Mouse (Mus musculus) lung, embryonic 14.5 days (tissue): ENCODE measurements around the gene Bcl2l1. TPM values are rescaled to one million over a fixed set of nuclear protein-coding genes. Genes with fewer than 3 reads are reported as not detected.
A peak's percentile ranks its signal among the peaks of the same experiment; 100 is the strongest.

Experiments used
- ATAC-seq: fragments of 200-750 bp; cut with Nextera tagmentation; 2 replicates; pipeline ENCODE4 v1.8.0; 2017; ENCODE audit warnings: mild to moderate bottlenecking, moderate TSS enrichment, moderate library complexity; ENCODE audit not compliant: insufficient read depth
- DNase-seq: peaks from one replicate; pipeline ENCODE4 v3.0.0-alpha.2; 2015
- H3K27ac ChIP-seq: fragments of 300-500 bp; sonication (generic); 2 replicates; pipeline ENCODE4 v1.5.1; 2014; ENCODE audit warnings: low read depth, mild to moderate bottlenecking, moderate library complexity
- H3K27me3 ChIP-seq: fragments of 300-500 bp; sonication (generic); 2 replicates; pipeline ENCODE4 v1.6.1; 2014; ENCODE audit warnings: low read length, control low read depth; ENCODE audit not compliant: insufficient read depth
- H3K36me3 ChIP-seq: fragments of 300-500 bp; sonication (generic); 2 replicates; pipeline ENCODE4 v1.6.1; 2014; ENCODE audit warnings: control low read depth; ENCODE audit not compliant: insufficient read depth
- H3K4me1 ChIP-seq: fragments of 300-500 bp; sonication (generic); 2 replicates; pipeline ENCODE4 v1.6.1; 2014; ENCODE audit warnings: antibody characterized with exemption, control low read depth; ENCODE audit not compliant: insufficient read depth
- H3K4me2 ChIP-seq: fragments of 300-500 bp; sonication (generic); 2 replicates; pipeline ENCODE4 v1.6.1; 2014; ENCODE audit warnings: mild to moderate bottlenecking
- H3K4me3 ChIP-seq: fragments of 300-500 bp; sonication (generic); 2 replicates; pipeline ENCODE4 v1.5.1; 2014; ENCODE audit warnings: low read depth, low read length
- H3K9ac ChIP-seq: fragments of 300-500 bp; sonication (generic); 2 replicates; pipeline ENCODE4 v1.6.1; 2014
- H3K9me3 ChIP-seq: fragments of 300-500 bp; sonication (generic); 2 replicates; pipeline ENCODE4 v1.6.1; 2016; ENCODE audit warnings: low read depth, low read length, control low read depth
- CTCF ChIP-seq: IDR thresholded peaks from 2 replicates; pipeline ENCODE4 v1.5.1; 2016; ENCODE audit warnings: antibody characterized with exemption, low read depth
- WGBS: fragments of 180-500 bp; shearing (Covaris S2); extraction: QIAGEN DNeasy Blood & Tissue Kit; methylation state at CpG from one replicate; pipeline ENCODE4 v1.1.7; 2014; 5-methylcytosine and 5-hydroxymethylcytosine counted together
- polyA plus RNA-seq: library from polyadenylated mRNA; unstranded; fragments of >200 nt; fragmentation: Nextera tagmentation; extraction: Ambion mirVana; gene quantifications from 2 replicates; pipeline ENCODE4 v1.2.1, GENCODE M21; 2014

Bcl2l1 gene
- polyA plus RNA-seq, 1 experiment from 2014 or later: 102 TPM

- ATAC-seq: no peak
- TF ChIP-seq CTCF: no peak
- Histone ChIP-seq H3K4me2 (peak overlapping the region; percentile 26; the same call in 1 of the 2 replicates), H3K27ac (no peak overlapping the region), H3K9ac (no peak overlapping the region), H3K9me3 (no peaks in the 10 kb centered on the region), H3K4me3 (no peak overlapping the region), H3K36me3 (peaks cover 16% of the 10 kb centered on the region; the same call in 1 of the 2 replicates), H3K4me1 (peaks cover 43% of the 10 kb centered on the region), H3K27me3 (no peaks in the 10 kb centered on the region)
- DNase-seq: no peak
- 76% methylated on average over 3 of the region's 3 CpGs for WGBS
Measured at GRCm38 (mm10) chr2:152824438-152825167, 6.9 kb downstream of the Bcl2l1 start.

- H3K9ac ChIP-seq: no peak overlapping the region
- no peak overlapping the region for H3K27ac ChIP-seq
- H3K4me2 ChIP-seq: no peak overlapping the region
- DNase-seq (no peak), ATAC-seq (no peak)
- no peaks in the 10 kb centered on the region for H3K27me3 ChIP-seq
- H3K4me3 ChIP-seq: no peak overlapping the region
- 80% methylated on average over 1 of the region's 1 CpGs for WGBS
- H3K36me3 ChIP-seq: peaks cover 21% of the 10 kb centered on the region
- H3K4me1 ChIP-seq: peaks cover 37% of the 10 kb centered on the region
- no peaks in the 10 kb centered on the region for H3K9me3 ChIP-seq
- no peak for TF ChIP-seq CTCF
Measured at GRCm38 (mm10) chr2:152823770-152824169, 7.8 kb downstream of the Bcl2l1 start.

DNA sequence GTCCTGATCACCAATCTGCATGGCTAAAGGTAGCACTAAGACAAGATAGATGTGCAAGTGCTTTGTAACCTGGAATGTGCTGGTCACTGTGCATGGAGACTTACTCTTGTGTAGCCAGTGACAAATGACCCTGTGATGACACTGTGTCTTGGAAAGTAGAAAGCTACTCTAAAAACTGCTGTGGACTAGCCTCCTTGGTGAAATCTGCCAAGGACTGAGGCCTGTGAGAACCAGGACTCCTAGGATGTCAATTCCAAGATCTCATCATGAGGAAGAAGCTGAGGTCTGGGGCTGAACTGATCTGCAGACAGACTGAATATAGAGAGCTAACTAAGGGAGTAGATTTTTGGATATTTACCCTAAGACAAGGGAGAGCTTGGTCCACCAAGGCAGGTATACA lies 10.0 kb downstream of the Bcl2l1 start:
- peaks cover 34% of the 10 kb centered on the region for H3K4me1 ChIP-seq
- ATAC-seq (no peak), DNase-seq (no peak)
- H3K4me2 ChIP-seq: peak overlapping the region; percentile 24; the same call in 1 of the 2 replicates
- no peaks in the 10 kb centered on the region for H3K9me3 ChIP-seq
- no peak overlapping the region for H3K4me3 ChIP-seq
- H3K27me3 ChIP-seq: no peaks in the 10 kb centered on the region
- peak overlapping the region; percentile 85 for H3K27ac ChIP-seq
- H3K36me3 ChIP-seq: peaks cover 20% of the 10 kb centered on the region
- TF ChIP-seq CTCF: no peak
- no peak overlapping the region; the same call in 1 of the 2 replicates for H3K9ac ChIP-seq

DNA sequence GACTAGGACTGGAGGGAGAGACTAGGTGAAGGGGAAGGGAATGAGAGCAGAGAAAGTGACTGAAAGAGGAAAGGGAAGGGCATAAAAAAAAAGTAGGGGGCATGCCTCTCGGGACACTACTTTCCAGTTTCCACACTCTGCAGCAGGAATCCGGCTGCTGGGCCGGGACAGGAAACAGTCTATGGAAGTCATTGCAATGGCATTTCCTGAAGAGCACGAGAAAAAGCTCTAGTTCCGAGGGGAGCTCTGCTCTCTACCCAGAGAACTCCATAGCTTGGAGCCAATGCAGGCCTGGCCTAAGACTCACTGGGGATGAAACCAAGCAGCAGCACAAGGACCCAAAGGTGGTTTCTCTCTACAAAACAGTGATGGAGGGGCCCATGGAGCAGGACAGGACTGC lies 10.5 kb downstream of the Bcl2l1 start:
- Histone ChIP-seq H3K9me3 (no peaks in the 10 kb centered on the region), H3K4me3 (no peak overlapping the region), H3K4me1 (peaks cover 37% of the 10 kb centered on the region), H3K4me2 (peak overlapping the region; percentile 24; the same call in 1 of the 2 replicates), H3K27me3 (no peaks in the 10 kb centered on the region), H3K9ac (peak overlapping the region; percentile 11; the same call in 1 of the 2 replicates), H3K27ac (peak overlapping the region; percentile 85), H3K36me3 (peaks cover 19% of the 10 kb centered on the region)
- ATAC-seq (peak; percentile 47; the same call in 1 of the 2 replicates), DNase-seq (peak; percentile 77)
- WGBS: 11% methylated on average over 5 of the region's 5 CpGs
- TF ChIP-seq CTCF: no peak

- Histone ChIP-seq H3K9me3 (no peaks in the 10 kb centered on the region), H3K36me3 (peaks cover 19% of the 10 kb centered on the region), H3K4me3 (no peak overlapping the region), H3K4me2 (peak overlapping the region; percentile 24; the same call in 1 of the 2 replicates), H3K27ac (peak overlapping the region; percentile 85), H3K9ac (no peak overlapping the region), H3K27me3 (no peaks in the 10 kb centered on the region), H3K4me1 (peaks cover 42% of the 10 kb centered on the region)
- TF ChIP-seq CTCF: no peak
- peak; percentile 76 for ATAC-seq
- DNase-seq: peak; percentile 73
- 36% methylated on average over 2 of the region's 2 CpGs for WGBS
Measured at GRCm38 (mm10) chr2:152820369-152820768, 11.2 kb downstream of the Bcl2l1 start.

DNA sequence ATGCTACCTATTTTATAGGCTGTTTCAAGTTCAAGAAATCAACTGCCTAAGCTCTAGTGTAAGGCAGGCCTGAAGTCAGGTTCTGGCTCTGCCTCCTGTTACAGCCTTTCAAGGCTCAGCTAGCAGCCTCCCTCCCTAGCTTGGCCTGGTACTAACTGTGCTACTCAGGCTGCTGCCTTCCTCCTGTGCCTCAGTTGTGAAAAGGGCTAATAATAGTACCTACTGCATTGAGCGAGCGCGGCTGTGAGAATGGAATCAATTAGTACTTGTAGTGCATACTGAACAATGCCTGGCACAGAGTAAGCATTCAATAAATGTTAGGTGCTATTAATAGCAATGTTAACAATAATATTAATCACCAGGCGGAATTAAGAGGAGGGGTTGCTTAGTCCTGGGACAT lies 11.6 kb downstream of the Bcl2l1 start:
- H3K9me3 ChIP-seq: no peaks in the 10 kb centered on the region
- peaks cover 42% of the 10 kb centered on the region for H3K4me1 ChIP-seq
- H3K9ac ChIP-seq: no peak overlapping the region
- DNase-seq: no peak
- no peak for ATAC-seq
- peak overlapping the region; percentile 24; the same call in 1 of the 2 replicates for H3K4me2 ChIP-seq
- H3K27me3 ChIP-seq: no peaks in the 10 kb centered on the region
- peak overlapping the region; percentile 85 for H3K27ac ChIP-seq
- peaks cover 15% of the 10 kb centered on the region for H3K36me3 ChIP-seq
- TF ChIP-seq CTCF: no peak
- no peak overlapping the region for H3K4me3 ChIP-seq
- WGBS: 55% methylated on average over 4 of the region's 4 CpGs

DNA sequence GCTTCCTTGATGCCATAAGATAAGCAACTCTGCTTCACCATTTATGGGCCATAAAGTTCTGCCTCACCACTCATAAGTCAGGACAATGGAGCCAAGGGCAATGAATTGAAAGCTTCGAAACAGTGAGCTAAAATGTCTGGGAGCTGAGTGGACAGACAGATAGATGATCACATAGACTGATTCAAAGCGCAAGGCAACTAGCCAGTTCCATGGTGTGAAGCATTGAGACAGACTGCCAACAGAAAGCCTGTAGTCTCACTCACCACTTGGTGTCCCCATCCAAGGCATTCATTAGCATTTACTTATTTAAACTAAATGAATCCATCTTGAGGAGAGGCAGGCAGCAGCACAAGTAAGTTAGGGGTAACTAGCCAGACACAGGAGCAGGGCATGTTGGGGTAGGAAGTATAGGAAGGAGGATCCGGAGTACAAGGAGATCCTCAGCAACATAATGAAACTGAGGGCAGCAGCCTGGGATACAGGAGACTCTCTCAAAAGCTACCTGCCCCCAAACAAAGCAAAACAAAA lies 12.4 kb downstream of the Bcl2l1 start:
- no peak overlapping the region for H3K9ac ChIP-seq
- peaks cover 11% of the 10 kb centered on the region for H3K36me3 ChIP-seq
- DNase-seq (no peak), ATAC-seq (no peak)
- H3K27me3 ChIP-seq: no peaks in the 10 kb centered on the region
- TF ChIP-seq CTCF: no peak
- peak overlapping the region; percentile 85; the same call in 1 of the 2 replicates for H3K27ac ChIP-seq
- H3K4me2 ChIP-seq: no peak overlapping the region
- 86% methylated on average over 3 of the region's 3 CpGs for WGBS
- peaks cover 42% of the 10 kb centered on the region for H3K4me1 ChIP-seq
- no peak overlapping the region for H3K4me3 ChIP-seq
- H3K9me3 ChIP-seq: no peaks in the 10 kb centered on the region
